Mouse (Mus musculus) neural tube, embryonic 14.5 days (tissue): ENCODE results near the gene Fiz1. TPM values are rescaled to one million over a fixed set of nuclear protein-coding genes. Genes with fewer than 3 reads are reported as not detected.

Source experiments
- ATAC-seq: fragments of 200-750 bp; cut with Nextera tagmentation; 2 replicates; pipeline ENCODE4 v1.8.0; 2017; ENCODE audit warnings: low read depth, mild to moderate bottlenecking, moderate TSS enrichment, moderate library complexity
- H3K27ac ChIP-seq: fragments of 300-500 bp; sonication (generic); 2 replicates; pipeline ENCODE4 v1.5.1; 2014; ENCODE audit warnings: low read depth, mild to moderate bottlenecking, control low read depth, low read length, moderate library complexity, mixed read lengths
- H3K27me3 ChIP-seq: fragments of 300-500 bp; sonication (generic); 2 replicates; pipeline ENCODE4 v1.6.1; 2014; ENCODE audit warnings: low read length; ENCODE audit not compliant: control insufficient read depth, insufficient read depth
- H3K36me3 ChIP-seq: fragments of 300-500 bp; sonication (generic); 2 replicates; pipeline ENCODE4 v1.6.1; 2014; ENCODE audit warnings: low read length, mixed read lengths; ENCODE audit not compliant: control insufficient read depth, insufficient read depth
- H3K4me1 ChIP-seq: fragments of 300-500 bp; sonication (generic); 2 replicates; pipeline ENCODE4 v1.6.1; 2014; ENCODE audit warnings: low read length; ENCODE audit not compliant: control insufficient read depth, insufficient read depth
- H3K4me2 ChIP-seq: fragments of 300-500 bp; sonication (generic); 2 replicates; pipeline ENCODE4 v1.6.1; 2014; ENCODE audit warnings: mild to moderate bottlenecking, low read depth, low read length, control low read depth
- H3K4me3 ChIP-seq: fragments of 300-500 bp; sonication (generic); 2 replicates; pipeline ENCODE4 v1.5.1; 2014; ENCODE audit warnings: low read depth, low read length, control low read depth, mixed read lengths
- H3K9ac ChIP-seq: fragments of 300-500 bp; sonication (generic); replicated peaks from 2 replicates; pipeline ENCODE4 v1.6.1; 2014; ENCODE audit warnings: low read depth, mild to moderate bottlenecking, control low read depth, low read length, mixed read lengths
- H3K9me3 ChIP-seq: fragments of 300-500 bp; sonication (generic); 2 replicates; pipeline ENCODE4 v1.6.1; 2016; ENCODE audit warnings: low read length; ENCODE audit not compliant: control insufficient read depth
- WGBS: fragments of 180-500 bp; shearing (Covaris S2); extraction: QIAGEN DNeasy Blood & Tissue Kit; methylation state at CpG from one replicate; pipeline ENCODE4 v1.1.7; 2014; 5-methylcytosine and 5-hydroxymethylcytosine counted together
- polyA plus RNA-seq: library from polyadenylated mRNA; unstranded; fragments of >200 nt; fragmentation: Nextera tagmentation; extraction: Ambion mirVana; gene quantifications from 2 replicates; pipeline ENCODE4 v1.2.1, GENCODE M21; 2014

Fiz1 gene
- polyA plus RNA-seq, 1 experiment from 2014 or later, result 27.2 TPM

DNA sequence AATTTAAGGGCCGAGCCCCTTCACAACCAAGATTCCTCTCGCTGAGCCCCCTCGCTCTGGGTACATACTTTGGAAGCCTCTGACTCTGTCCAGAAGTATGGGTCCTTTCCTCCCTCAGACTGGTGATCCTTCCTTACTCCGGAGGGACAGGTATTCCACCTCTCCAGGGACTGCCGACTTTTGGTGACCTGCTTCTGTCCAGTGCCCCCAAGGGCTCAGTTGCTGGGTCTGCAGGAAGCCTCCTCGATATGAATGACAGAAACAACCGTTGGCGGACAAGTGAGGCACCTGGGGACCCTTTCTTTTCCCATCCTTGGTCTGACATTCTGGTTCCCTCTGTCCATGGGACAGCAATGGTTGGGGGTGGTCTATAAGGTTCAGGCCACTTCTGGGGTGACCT is 42.9 kb upstream of the Fiz1 start:
- no peak for ATAC-seq
- H3K27me3 ChIP-seq, result peaks cover 21% of the 10 kb centered on the region

DNA sequence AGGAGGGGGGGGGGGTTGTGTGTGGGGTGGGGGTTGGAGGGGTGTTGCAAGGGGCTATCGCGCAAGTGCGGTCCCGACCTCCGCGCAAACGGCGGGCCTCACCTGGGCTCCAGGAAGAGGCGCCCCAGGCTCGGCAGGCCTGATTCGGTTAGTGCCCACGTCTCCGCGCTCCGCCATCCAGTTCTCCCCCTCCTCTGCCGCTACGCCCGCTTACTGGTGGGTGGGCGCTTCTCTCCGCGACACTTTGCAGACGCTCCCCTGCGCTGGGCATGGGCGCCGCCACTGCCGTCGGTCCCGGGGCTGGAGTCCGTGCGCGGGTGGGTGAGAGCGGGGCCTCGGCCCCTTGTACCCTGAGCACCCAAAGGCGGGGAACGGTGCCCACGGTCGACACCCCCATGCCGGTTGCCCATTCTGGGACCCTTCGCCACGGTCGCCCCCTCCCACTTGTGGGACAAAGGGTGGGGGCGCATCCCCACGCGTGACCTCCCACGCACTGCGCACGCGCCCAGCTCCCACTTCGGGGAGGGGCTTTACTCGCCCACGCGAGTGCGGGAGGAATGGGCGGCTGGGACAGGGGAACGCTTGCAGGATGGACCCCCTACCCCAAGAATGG is 42.3 kb upstream of the Fiz1 start:
- H3K4me2 ChIP-seq, result peak overlapping the region; percentile 65
- H3K4me3 ChIP-seq, result peak overlapping the region; percentile 60
- 4% methylated on average over 54 of the region's 55 CpGs for WGBS
- peak overlapping the region; percentile 80 for H3K27ac ChIP-seq
- H3K4me1 ChIP-seq, result peaks cover 38% of the 10 kb centered on the region
- peaks cover 21% of the 10 kb centered on the region for H3K27me3 ChIP-seq
- H3K9me3 ChIP-seq, result no peaks in the 10 kb centered on the region
- no peaks in the 10 kb centered on the region; the same call in 1 of the 2 replicates for H3K36me3 ChIP-seq
- peak; percentile 3 for ATAC-seq
- H3K9ac ChIP-seq, result peak overlapping the region; percentile 70

More for the DNA sequence above, 42.9 kb upstream of the Fiz1 start:
- peaks cover 34% of the 10 kb centered on the region for H3K4me1 ChIP-seq
- WGBS, result 28% methylated on average over 8 of the region's 8 CpGs
- no peaks in the 10 kb centered on the region; the same call in 1 of the 2 replicates for H3K36me3 ChIP-seq
- no peaks in the 10 kb centered on the region for H3K9me3 ChIP-seq
- H3K27ac ChIP-seq, result no peak overlapping the region
- peak overlapping the region; percentile 65 for H3K4me2 ChIP-seq
- H3K4me3 ChIP-seq, result peak overlapping the region; percentile 60
- H3K9ac ChIP-seq, result peak overlapping the region; percentile 70

DNA sequence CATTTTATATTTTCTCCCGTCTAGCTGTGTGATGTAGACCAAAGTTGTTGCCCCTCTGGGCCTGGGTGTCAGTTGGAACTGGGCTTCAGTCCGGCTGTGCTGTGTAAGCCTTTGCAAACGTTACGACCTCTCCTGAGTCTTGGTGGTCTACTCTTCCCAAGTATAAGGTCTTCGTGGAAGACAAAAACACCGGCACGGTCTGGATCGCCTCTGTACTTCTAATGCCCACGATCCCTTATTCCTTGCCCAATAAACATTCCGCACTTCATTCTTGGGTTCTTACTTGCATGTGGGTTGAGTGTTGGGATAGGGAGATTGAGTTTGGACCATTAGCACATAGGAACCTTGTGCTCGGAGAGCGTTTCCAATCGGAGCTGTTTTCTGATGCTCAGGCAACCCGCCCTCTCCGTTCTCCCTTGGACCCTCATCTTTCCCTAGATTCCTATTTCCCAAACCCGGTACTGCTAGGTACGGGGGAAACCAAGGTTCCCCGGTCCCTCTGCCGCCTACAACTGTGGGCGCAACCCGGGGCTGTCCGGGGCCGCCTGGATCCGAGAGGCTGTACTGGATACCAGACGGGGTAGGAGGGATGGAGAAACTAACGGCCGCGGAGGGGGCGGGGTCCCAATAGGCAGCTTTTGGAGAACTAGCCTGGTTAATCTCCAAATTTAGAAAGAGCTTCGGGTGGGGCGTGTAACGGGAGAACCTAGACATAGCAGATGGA is 39.1 kb upstream of the Fiz1 start:
- no peak overlapping the region for H3K27ac ChIP-seq
- H3K9me3 ChIP-seq, result no peaks in the 10 kb centered on the region
- H3K4me3 ChIP-seq, result peak overlapping the region; percentile 65
- 10% methylated on average over 32 of the region's 32 CpGs for WGBS
- peaks cover 21% of the 10 kb centered on the region for H3K27me3 ChIP-seq
- H3K9ac ChIP-seq, result peak overlapping the region; percentile 76
- H3K36me3 ChIP-seq, result no peaks in the 10 kb centered on the region; the same call in 1 of the 2 replicates
- peak overlapping the region; percentile 89 for H3K4me2 ChIP-seq
- peaks cover 35% of the 10 kb centered on the region for H3K4me1 ChIP-seq
- no peak for ATAC-seq

DNA sequence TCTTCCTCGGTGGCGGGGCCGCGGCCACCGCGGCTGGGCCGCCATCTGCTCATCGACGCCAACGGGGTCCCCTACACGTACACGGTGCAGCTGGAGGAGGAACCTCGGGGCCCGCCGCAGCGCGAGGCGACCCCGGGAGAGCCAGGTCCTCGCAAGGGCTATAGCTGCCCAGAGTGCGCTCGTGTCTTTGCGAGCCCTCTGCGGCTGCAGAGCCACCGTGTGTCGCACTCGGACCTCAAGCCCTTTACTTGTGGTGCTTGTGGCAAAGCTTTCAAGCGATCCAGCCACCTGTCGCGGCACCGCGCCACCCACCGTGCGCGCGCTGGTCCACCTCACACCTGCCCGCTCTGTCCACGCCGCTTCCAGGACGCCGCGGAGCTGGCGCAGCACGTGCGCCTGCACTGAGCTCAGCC is 38.4 kb upstream of the Fiz1 start:
- Histone ChIP-seq H3K36me3 (no peaks in the 10 kb centered on the region; the same call in 1 of the 2 replicates), H3K27me3 (peaks cover 20% of the 10 kb centered on the region), H3K27ac (no peak overlapping the region), H3K9me3 (no peaks in the 10 kb centered on the region), H3K4me1 (peaks cover 33% of the 10 kb centered on the region), H3K4me2 (peak overlapping the region; percentile 89), H3K4me3 (peak overlapping the region; percentile 65), H3K9ac (peak overlapping the region; percentile 76)
- ATAC-seq, result no peak
- 3% methylated on average over 43 of the region's 45 CpGs for WGBS

DNA sequence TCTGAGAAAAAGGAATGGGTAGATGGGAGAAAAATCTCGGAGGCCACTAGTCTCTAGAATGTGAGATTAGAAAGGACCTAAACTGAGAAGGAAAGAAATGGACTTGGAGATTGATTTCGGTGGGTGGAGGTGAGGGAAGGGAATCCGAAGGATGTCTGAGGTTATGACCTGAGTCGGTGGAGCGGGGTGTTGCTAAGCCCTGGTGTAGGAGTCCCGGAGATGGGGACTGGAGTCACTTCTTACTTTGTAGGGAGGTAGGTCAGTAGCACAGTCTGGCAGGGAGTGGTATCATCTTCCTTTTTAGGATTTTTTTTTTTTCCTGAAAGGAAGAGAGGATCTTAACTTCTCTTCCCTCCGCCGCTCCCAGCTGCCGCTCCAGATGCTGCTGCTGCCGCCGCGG is 37.9 kb upstream of the Fiz1 start:
- Histone ChIP-seq H3K36me3 (no peaks in the 10 kb centered on the region; the same call in 1 of the 2 replicates), H3K4me3 (peak overlapping the region; percentile 65), H3K4me2 (peak overlapping the region; percentile 89), H3K27ac (no peak overlapping the region; the same call in 1 of the 2 replicates), H3K4me1 (peaks cover 28% of the 10 kb centered on the region), H3K27me3 (peaks cover 15% of the 10 kb centered on the region), H3K9me3 (no peaks in the 10 kb centered on the region), H3K9ac (peak overlapping the region; percentile 76)
- 2% methylated on average over 11 of the region's 12 CpGs for WGBS
- ATAC-seq, result no peak

DNA sequence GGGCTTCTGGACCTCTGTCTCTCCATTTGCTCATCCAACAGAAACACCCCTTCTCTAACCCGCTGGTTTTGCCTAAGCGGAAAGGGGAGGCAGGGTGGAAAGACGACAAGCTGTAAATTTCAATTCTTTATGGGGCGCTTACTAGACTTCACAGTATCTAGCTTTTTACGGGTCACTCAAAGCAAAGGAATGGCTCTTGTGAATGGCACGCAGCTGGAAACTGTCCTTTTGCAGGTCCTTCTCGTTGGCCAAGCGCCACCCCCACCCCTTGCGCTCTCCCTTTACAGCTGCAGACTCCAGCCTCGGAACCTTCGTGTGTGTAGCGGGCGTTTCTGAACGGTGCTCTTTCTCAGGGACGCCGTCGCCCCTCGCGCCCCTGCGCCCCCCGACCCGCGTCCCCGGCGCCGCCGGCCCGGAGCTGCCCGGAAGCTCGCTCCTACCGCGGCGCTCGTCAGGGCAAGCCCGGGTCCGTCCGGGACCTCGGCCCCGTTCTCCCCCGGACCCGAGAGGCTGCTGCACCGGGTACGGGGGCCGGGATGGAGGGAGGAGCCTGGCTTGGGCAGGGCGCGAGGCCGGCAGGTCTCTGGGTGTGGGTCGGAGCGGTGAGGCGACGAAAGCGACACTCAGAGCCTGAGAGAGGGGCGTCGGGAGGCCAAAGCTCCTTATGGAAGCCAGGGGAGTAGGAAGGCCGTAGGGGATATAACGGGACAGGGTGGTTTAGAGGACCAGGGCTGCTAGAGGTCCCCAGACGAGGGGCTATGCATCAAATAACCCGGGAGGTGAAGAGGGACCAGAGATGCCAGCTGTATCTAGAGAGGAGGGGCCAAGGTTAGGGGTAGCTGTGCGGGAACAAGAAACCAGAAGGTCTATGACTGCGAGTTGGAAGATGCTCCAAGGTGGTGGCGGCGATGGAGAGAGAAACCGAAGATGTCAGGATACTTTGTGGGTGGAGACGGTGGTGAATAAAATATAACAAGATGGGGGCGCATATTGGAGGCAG is 37.0 kb upstream of the Fiz1 start, which contains the start of gene Zfp580:
Gene Zfp580, plus strand, starts transcription at position 346 of the 1,000 bp plus-strand sequence.
- peak; percentile 79 for ATAC-seq
- WGBS, result under 1% methylated on average over 65 of the region's 65 CpGs

DNA sequence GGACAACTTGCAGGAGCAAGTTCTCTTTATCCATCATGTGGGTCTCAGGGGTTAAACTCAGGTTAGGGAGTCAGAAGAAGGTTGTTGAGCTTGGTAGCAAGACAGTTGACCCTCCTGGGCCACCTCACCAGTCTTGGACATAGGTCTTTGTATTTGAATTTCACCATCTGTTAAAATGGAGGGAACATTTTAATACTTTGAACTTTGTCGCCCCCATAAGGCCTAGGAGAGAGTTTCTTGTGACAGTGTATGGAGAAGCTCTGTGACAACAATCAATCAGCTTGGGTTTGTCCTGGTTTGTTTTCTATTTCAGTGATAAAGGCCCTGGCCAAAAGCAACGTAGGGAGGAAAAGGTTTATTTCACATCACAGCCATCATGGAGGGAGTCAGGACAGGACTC is 32.8 kb upstream of the Fiz1 start:
- WGBS, result 31% methylated on average over 2 of the region's 2 CpGs
- Histone ChIP-seq H3K27me3 (no peaks in the 10 kb centered on the region), H3K36me3 (no peaks in the 10 kb centered on the region), H3K9ac (no peak overlapping the region), H3K4me2 (no peak overlapping the region), H3K4me1 (peaks cover 12% of the 10 kb centered on the region; the same call in 1 of the 2 replicates), H3K4me3 (no peak overlapping the region), H3K9me3 (no peaks in the 10 kb centered on the region), H3K27ac (no peak overlapping the region)
- ATAC-seq, result no peak

More for the DNA sequence above, 37.0 kb upstream of the Fiz1 start, which contains the start of gene Zfp580:
- Histone ChIP-seq H3K27ac (peak within 1 kb of the TSS; percentile 84), H3K9ac (peak within 1 kb of the TSS; percentile 76), H3K4me1 (peaks cover 27% of the 10 kb centered on the region), H3K27me3 (peaks cover 11% of the 10 kb centered on the region), H3K9me3 (no peaks in the 10 kb centered on the region), H3K36me3 (no peaks in the 10 kb centered on the region; the same call in 1 of the 2 replicates), H3K4me3 (peak within 1 kb of the TSS; percentile 65), H3K4me2 (peak within 1 kb of the TSS; percentile 89)

DNA sequence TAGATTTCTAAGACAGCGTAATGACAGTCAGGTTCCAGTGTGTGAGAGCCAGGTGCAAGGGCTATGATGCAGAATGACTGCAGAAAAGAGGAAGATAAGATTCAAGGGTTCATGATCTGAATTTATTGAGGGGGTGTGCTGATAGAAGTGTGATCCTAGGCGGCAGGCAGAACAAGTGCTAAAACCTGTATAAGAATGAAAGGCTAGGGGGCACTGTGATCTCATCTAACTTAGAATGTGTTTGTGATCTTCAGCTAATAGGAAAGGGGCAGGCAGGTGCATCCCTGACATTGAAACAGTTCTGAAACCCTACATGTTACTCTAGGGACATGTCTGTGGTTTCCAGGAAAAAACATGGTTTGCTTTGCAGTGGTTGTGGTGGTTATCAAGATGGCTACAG is 31.6 kb upstream of the Fiz1 start:
- no peak overlapping the region for H3K4me2 ChIP-seq
- H3K9ac ChIP-seq, result no peak overlapping the region
- no peak overlapping the region for H3K27ac ChIP-seq
- ATAC-seq, result no peak
- H3K9me3 ChIP-seq, result no peaks in the 10 kb centered on the region
- H3K4me1 ChIP-seq, result peaks cover 8% of the 10 kb centered on the region; the same call in 1 of the 2 replicates
- no peaks in the 10 kb centered on the region for H3K27me3 ChIP-seq
- WGBS, result 72% methylated on average over 2 of the region's 2 CpGs
- no peaks in the 10 kb centered on the region for H3K36me3 ChIP-seq
- no peak overlapping the region for H3K4me3 ChIP-seq
